Mouse (Mus musculus): ENCODE measurements around the gene C2cd2.

- TF ChIP-seq CTCF (IDR thresholded peaks at IDR 0.05; ENCODE audit: extremely low read depth, insufficient read length, insufficient replicate concordance, low read depth, low read length): no peak
- TF ChIP-seq POLR2A (IDR thresholded peaks at IDR 0.05; ENCODE audit: low read depth, low read length): no peak
Observed at GRCm38 (mm10) chr16:97956011-97956410, 6.4 kb downstream of the C2cd2 start.
